Mouse (Mus musculus) neural tube, embryonic 11.5 days (tissue): ENCODE data around the gene Ptpn14. TPM values are rescaled to one million over a fixed set of nuclear protein-coding genes. Genes with fewer than 3 reads are reported as not detected.
"Not testable (repeated sequence)": the region's sequence is repeated elsewhere in the genome, so short reads cannot be mapped to it uniquely, and the experiment has no call there.

Experiments
- ATAC-seq: fragments of 200-750 bp; cut with Nextera tagmentation; 2 replicates; pipeline ENCODE4 v1.8.0; 2017; ENCODE audit warnings: moderate number of reproducible peaks, mild to moderate bottlenecking, moderate TSS enrichment, moderate library complexity; ENCODE audit not compliant: insufficient read depth, low FRiP score, low TSS enrichment
- DNase-seq: peaks from one replicate; pipeline ENCODE4 v3.0.0-alpha.2; 2015; ENCODE audit warnings: low spot score
- H3K27ac ChIP-seq: fragments of 300-500 bp; sonication (generic); 2 replicates; pipeline ENCODE4 v1.5.1; 2014; ENCODE audit warnings: low read depth, mild to moderate bottlenecking, low read length
- H3K27me3 ChIP-seq: fragments of 300-500 bp; sonication (generic); 2 replicates; pipeline ENCODE4 v1.6.1; 2014; ENCODE audit warnings: mild to moderate bottlenecking, low read length, mixed read lengths; ENCODE audit not compliant: control insufficient read depth, insufficient read depth
- H3K36me3 ChIP-seq: fragments of 300-500 bp; sonication (generic); 2 replicates; pipeline ENCODE4 v1.6.1; 2014; ENCODE audit warnings: mild to moderate bottlenecking, low read length, moderate library complexity, mixed read lengths; ENCODE audit not compliant: control insufficient read depth, insufficient read depth
- H3K4me1 ChIP-seq: fragments of 300-500 bp; sonication (generic); 2 replicates; pipeline ENCODE4 v1.6.1; 2014; ENCODE audit warnings: low read length, mixed read lengths; ENCODE audit not compliant: control insufficient read depth, insufficient read depth
- H3K4me2 ChIP-seq: fragments of 300-500 bp; sonication (generic); 2 replicates; pipeline ENCODE4 v1.6.1; 2014; ENCODE audit warnings: low read depth, mild to moderate bottlenecking, moderate library complexity
- H3K4me3 ChIP-seq: fragments of 300-500 bp; sonication (generic); 2 replicates; pipeline ENCODE4 v1.5.1; 2014; ENCODE audit warnings: low read depth, low read length
- H3K9ac ChIP-seq: fragments of 300-500 bp; sonication (generic); 2 replicates; pipeline ENCODE4 v1.6.1; 2014; ENCODE audit warnings: mild to moderate bottlenecking, low read length
- H3K9me3 ChIP-seq: fragments of 300-500 bp; sonication (generic); 2 replicates; pipeline ENCODE4 v1.6.1; 2016; ENCODE audit warnings: low read length; ENCODE audit not compliant: control insufficient read depth
- WGBS: fragments of 180-500 bp; shearing (Covaris S2); extraction: QIAGEN DNeasy Blood & Tissue Kit; methylation state at CpG from one replicate; pipeline ENCODE4 v1.1.7; 2014; 5-methylcytosine and 5-hydroxymethylcytosine counted together
- polyA plus RNA-seq: library from polyadenylated mRNA; unstranded; fragments of >200 nt; fragmentation: Nextera tagmentation; extraction: Ambion mirVana; gene quantifications from 2 replicates; pipeline ENCODE4 v1.2.1, GENCODE M21; 2014

Ptpn14 gene
- 7.5 and 8.4 TPM in 2 replicates for polyA plus RNA-seq

GRCm38 (mm10) chr1:189727884-189728783, at the start of gene Ptpn14:
Gene Ptpn14 (plus strand): TSS chr1:189728268.
- Histone ChIP-seq H3K4me2 (peak within 1 kb of the TSS; percentile 74), H3K36me3 (no peaks in the 10 kb centered on the region), H3K9me3 (no peaks in the 10 kb centered on the region), H3K4me1 (peaks cover 7% of the 10 kb centered on the region), H3K27me3 (no peaks in the 10 kb centered on the region), H3K27ac (peak within 1 kb of the TSS; percentile 56; the same call in 1 of the 2 replicates), H3K4me3 (peak within 1 kb of the TSS; percentile 60), H3K9ac (peak within 1 kb of the TSS; percentile 68)
- peak; percentile 89 for DNase-seq
- ATAC-seq, result peak; percentile 90
- under 1% methylated on average over 83 of the region's 98 CpGs for WGBS

GRCm38 (mm10) chr1:189679555-189679954, 48.5 kb upstream of the Ptpn14 start:
- Histone ChIP-seq H3K4me3 (no peak overlapping the region), H3K4me2 (no peak overlapping the region), H3K27ac (no peak overlapping the region), H3K9me3 (no peaks in the 10 kb centered on the region), H3K9ac (no peak overlapping the region), H3K4me1 (no peaks in the 10 kb centered on the region), H3K27me3 (no peaks in the 10 kb centered on the region), H3K36me3 (peaks cover 14% of the 10 kb centered on the region)
- no peak for ATAC-seq
- DNase-seq, result no peak
- WGBS, result 91% methylated on average over 3 of the region's 3 CpGs

- Histone ChIP-seq H3K27ac (no peak overlapping the region), H3K36me3 (peaks cover 8% of the 10 kb centered on the region; the same call in 1 of the 2 replicates), H3K4me3 (no peak overlapping the region), H3K4me1 (peaks cover 9% of the 10 kb centered on the region), H3K27me3 (no peaks in the 10 kb centered on the region), H3K4me2 (no peak overlapping the region), H3K9ac (no peak overlapping the region), H3K9me3 (no peaks in the 10 kb centered on the region)
- ATAC-seq (no peak), DNase-seq (no peak)
- WGBS, result 97% methylated on average over 9 of the region's 9 CpGs
Observed at GRCm38 (mm10) chr1:189684786-189685415, 43.2 kb upstream of the Ptpn14 start.

GRCm38 (mm10) chr1:189686025-189686424, 42.0 kb upstream of the Ptpn14 start:
- H3K4me1 ChIP-seq, result peaks cover 9% of the 10 kb centered on the region
- no peak overlapping the region for H3K9ac ChIP-seq
- H3K36me3 ChIP-seq, result peaks cover 8% of the 10 kb centered on the region; the same call in 1 of the 2 replicates
- peak overlapping the region; percentile 34; the same call in 1 of the 2 replicates for H3K4me2 ChIP-seq
- no peak overlapping the region for H3K4me3 ChIP-seq
- ATAC-seq (no peak), DNase-seq (no peak)
- H3K27me3 ChIP-seq, result no peaks in the 10 kb centered on the region
- 92% methylated on average over 6 of the region's 6 CpGs for WGBS
- H3K27ac ChIP-seq, result no peak overlapping the region
- H3K9me3 ChIP-seq, result no peaks in the 10 kb centered on the region

- DNase-seq (peak; percentile 97), ATAC-seq (peak; percentile 100)
- Histone ChIP-seq H3K27ac (0 out of 2 replicates have a peak within 1 kb of the TSS, but pooled peaks have one; percentile 42), H3K9ac (peak within 1 kb of the TSS; percentile 71), H3K27me3 (no peaks in the 10 kb centered on the region), H3K9me3 (no peaks in the 10 kb centered on the region), H3K4me3 (peak within 1 kb of the TSS; percentile 88), H3K4me2 (peak within 1 kb of the TSS; percentile 82), H3K4me1 (peaks cover 9% of the 10 kb centered on the region), H3K36me3 (peaks cover 4% of the 10 kb centered on the region; the same call in 1 of the 2 replicates)
- under 1% methylated on average over 55 of the region's 55 CpGs for whole genome bisulfite sequencing
Observed at GRCm38 (mm10) chr1:189687654-189688387, 40.2 kb upstream of the Ptpn14 start, which contains the start of gene Cenpf. Gene Cenpf (minus strand): TSS chr1:189688086.

- Histone ChIP-seq H3K27me3 (no peaks in the 10 kb centered on the region), H3K4me3 (peak overlapping the region; percentile 88), H3K4me1 (peaks cover 9% of the 10 kb centered on the region), H3K9me3 (no peaks in the 10 kb centered on the region), H3K27ac (no peak overlapping the region), H3K9ac (peak overlapping the region; percentile 51), H3K4me2 (peak overlapping the region; percentile 47), H3K36me3 (peaks cover 2% of the 10 kb centered on the region; the same call in 1 of the 2 replicates)
- 2% methylated on average over 13 of the region's 15 CpGs for WGBS
- ATAC-seq, result no peak; the same call in 1 of the 2 replicates
- DNase-seq, result no peak
Observed at GRCm38 (mm10) chr1:189688388-189688750, 39.7 kb upstream of the Ptpn14 start.

- WGBS, result 34% methylated on average over 4 of the region's 4 CpGs
- Histone ChIP-seq H3K36me3 (peaks cover 2% of the 10 kb centered on the region; the same call in 1 of the 2 replicates), H3K4me3 (peak overlapping the region; percentile 88), H3K27me3 (no peaks in the 10 kb centered on the region), H3K4me1 (peaks cover 9% of the 10 kb centered on the region), H3K9me3 (no peaks in the 10 kb centered on the region), H3K4me2 (peak overlapping the region; percentile 47), H3K27ac (no peak overlapping the region), H3K9ac (peak overlapping the region; percentile 51)
- no peak for DNase-seq
- no peak for ATAC-seq
Observed at GRCm38 (mm10) chr1:189689050-189689833, 38.8 kb upstream of the Ptpn14 start.

- H3K9me3 ChIP-seq, DNase-seq, H3K4me2 ChIP-seq, H3K9ac ChIP-seq, H3K27me3 ChIP-seq, H3K4me1 ChIP-seq, H3K4me3 ChIP-seq, ATAC-seq, H3K27ac ChIP-seq, H3K36me3 ChIP-seq: not testable (repeated sequence)
- WGBS, result 56% methylated on average over 3 of the region's 3 CpGs
Observed at GRCm38 (mm10) chr1:189692442-189692841, 35.6 kb upstream of the Ptpn14 start.
